Mouse (Mus musculus): ENCODE data around the gene Kctd8.

GRCm38 (mm10) chr5:69284359-69284758 is 57.1 kb downstream of the Kctd8 start:
- TF ChIP-seq CTCF (IDR thresholded peaks at IDR 0.05; ENCODE audit: extremely low read depth, insufficient read depth, low read length) (no peak), POLR2A (IDR thresholded peaks at IDR 0.05; ENCODE audit: extremely low read depth, insufficient read depth, low read length) (no peak)
